In genomic region chr7:28965346-28965840, GRCm38 (mm10) we compare ENCODE assay signal across 11 mouse cellular contexts.
"Had no signal": no experiment of that assay in that cellular context is flagged by ENCODE, and none has a peak within 500 bp of the region (broad histone marks: within the 10 kb centered on the region; RNA-seq: fewer than 3 reads in every experiment).

No protein-coding gene starts in this region.

- H3K27me3 ChIP-seq: kidney, embryonic 15.5 days; limb, embryonic 15.5 days; midbrain, embryonic 15.5 days; neural tube, embryonic 13.5 days had no signal

- H3K27ac ChIP-seq: kidney, embryonic 15.5 days; limb, embryonic 15.5 days; midbrain, embryonic 15.5 days; neural tube, embryonic 13.5 days had no signal

- DNase-seq: kidney, adult 2 months; kidney, postnatal 14 days; lung, embryonic 14.5 days; lung, postnatal 10 days; lung, postnatal 4 days; right cerebral cortex, postnatal 4 days; thymus, postnatal 36 days had no signal

- H3K36me3 ChIP-seq: midbrain, embryonic 15.5 days had no signal

- H3K4me3 ChIP-seq: kidney, embryonic 15.5 days; limb, embryonic 15.5 days; midbrain, embryonic 15.5 days; neural tube, embryonic 13.5 days had no signal
